Mouse (Mus musculus): ENCODE measurements at regions not wholly inside any gene's neighbourhood (a gene's known extent, or its start where the extent isn't known, plus 50 kb on each side); places are given as distances from the start of the nearest gene placed in this dataset.

GRCm38 (mm10) chr11:63463797-63464331 lies 335.1 kb downstream of the Pmp22 start:
- Histone ChIP-seq H3K27me3 (replicated peaks; ENCODE audit: control insufficient read depth, insufficient read depth, low read length) (no peaks in the 10 kb centered on the region), H3K27ac (ENCODE audit: low read depth, low read length) (no peak overlapping the region), H3K9me3 (ENCODE audit: control insufficient read depth) (no peaks in the 10 kb centered on the region), H3K4me1 (replicated peaks; ENCODE audit: control insufficient read depth, insufficient read depth, low read length) (no peaks in the 10 kb centered on the region), H3K36me3 (ENCODE audit: control insufficient read depth, insufficient read depth) (no peaks in the 10 kb centered on the region), H3K4me3 (ENCODE audit: low read depth, low read length) (no peak overlapping the region), H3K4me2 (replicated peaks; ENCODE audit: low read depth) (no peak overlapping the region), H3K9ac (ENCODE audit: low read depth, low read length) (no peak overlapping the region)
- ATAC-seq = no peak
- WGBS = 59% methylated on average over 18 of the region's 18 CpGs
- TF ChIP-seq CTCF (IDR thresholded peaks at IDR 0.05; ENCODE audit: low read depth) = no peak

- 85% methylated on average over 6 of the region's 6 CpGs for WGBS
- Histone ChIP-seq H3K4me2 (replicated peaks; ENCODE audit: low read depth) (no peak overlapping the region), H3K9me3 (ENCODE audit: control insufficient read depth) (no peaks in the 10 kb centered on the region), H3K4me1 (replicated peaks; ENCODE audit: control insufficient read depth, insufficient read depth, low read length) (no peaks in the 10 kb centered on the region), H3K27ac (ENCODE audit: low read depth, low read length) (no peak overlapping the region), H3K4me3 (ENCODE audit: low read depth, low read length) (no peak overlapping the region), H3K27me3 (replicated peaks; ENCODE audit: control insufficient read depth, insufficient read depth, low read length) (no peaks in the 10 kb centered on the region), H3K36me3 (ENCODE audit: control insufficient read depth, insufficient read depth) (no peaks in the 10 kb centered on the region), H3K9ac (ENCODE audit: low read depth, low read length) (no peak overlapping the region)
- TF ChIP-seq CTCF (IDR thresholded peaks at IDR 0.05; ENCODE audit: low read depth) = no peak
- no peak for ATAC-seq
These were observed 337.2 kb downstream of the Pmp22 start for GRCm38 (mm10) chr11:63465941-63466340.

GRCm38 (mm10) chr11:63466541-63466940 lies 337.8 kb downstream of the Pmp22 start:
- TF ChIP-seq CTCF (IDR thresholded peaks at IDR 0.05; ENCODE audit: low read depth) = no peak
- WGBS = 82% methylated on average over 2 of the region's 2 CpGs
- H3K4me3 ChIP-seq (ENCODE audit: low read depth, low read length) = no peak overlapping the region

GRCm38 (mm10) chr11:63474831-63475230 lies 346.0 kb downstream of the Pmp22 start:
- no peaks in the 10 kb centered on the region for H3K4me1 ChIP-seq (replicated peaks; ENCODE audit: control insufficient read depth, insufficient read depth, low read length)
- no peak for ATAC-seq
- 96% methylated on average over 15 of the region's 15 CpGs for WGBS
- no peak overlapping the region for H3K27ac ChIP-seq (ENCODE audit: low read depth, low read length)
- no peaks in the 10 kb centered on the region for H3K27me3 ChIP-seq (replicated peaks; ENCODE audit: control insufficient read depth, insufficient read depth, low read length)
- no peaks in the 10 kb centered on the region for H3K36me3 ChIP-seq (ENCODE audit: control insufficient read depth, insufficient read depth)
- no peak overlapping the region for H3K4me3 ChIP-seq (ENCODE audit: low read depth, low read length)
- H3K9me3 ChIP-seq (ENCODE audit: control insufficient read depth) = no peaks in the 10 kb centered on the region
- no peak overlapping the region for H3K4me2 ChIP-seq (replicated peaks; ENCODE audit: low read depth)
- H3K9ac ChIP-seq (ENCODE audit: low read depth, low read length) = no peak overlapping the region
- no peak for TF ChIP-seq CTCF (IDR thresholded peaks at IDR 0.05; ENCODE audit: low read depth)

More at GRCm38 (mm10) chr11:63466541-63466940, 337.8 kb downstream of the Pmp22 start:
- Histone ChIP-seq H3K27ac (ENCODE audit: low read depth, low read length) (no peak overlapping the region), H3K4me2 (replicated peaks; ENCODE audit: low read depth) (no peak overlapping the region), H3K4me1 (replicated peaks; ENCODE audit: control insufficient read depth, insufficient read depth, low read length) (no peaks in the 10 kb centered on the region), H3K9ac (ENCODE audit: low read depth, low read length) (no peak overlapping the region), H3K27me3 (replicated peaks; ENCODE audit: control insufficient read depth, insufficient read depth, low read length) (no peaks in the 10 kb centered on the region), H3K36me3 (ENCODE audit: control insufficient read depth, insufficient read depth) (no peaks in the 10 kb centered on the region), H3K9me3 (ENCODE audit: control insufficient read depth) (no peaks in the 10 kb centered on the region)
- no peak for ATAC-seq

GRCm38 (mm10) chr11:63481676-63482310 lies 353.0 kb downstream of the Pmp22 start:
- WGBS = 85% methylated on average over 7 of the region's 7 CpGs
- H3K9ac ChIP-seq (ENCODE audit: low read depth, low read length) = no peak overlapping the region
- no peak for ATAC-seq

GRCm38 (mm10) chr11:63482593-63482992 lies 353.8 kb downstream of the Pmp22 start:
- 69% methylated on average over 6 of the region's 6 CpGs for WGBS

More at GRCm38 (mm10) chr11:63481676-63482310, 353.0 kb downstream of the Pmp22 start:
- Histone ChIP-seq H3K27ac (ENCODE audit: low read depth, low read length) (no peak overlapping the region), H3K4me3 (ENCODE audit: low read depth, low read length) (no peak overlapping the region), H3K4me2 (replicated peaks; ENCODE audit: low read depth) (no peak overlapping the region), H3K9me3 (ENCODE audit: control insufficient read depth) (no peaks in the 10 kb centered on the region), H3K36me3 (ENCODE audit: control insufficient read depth, insufficient read depth) (no peaks in the 10 kb centered on the region), H3K27me3 (replicated peaks; ENCODE audit: control insufficient read depth, insufficient read depth, low read length) (no peaks in the 10 kb centered on the region), H3K4me1 (replicated peaks; ENCODE audit: control insufficient read depth, insufficient read depth, low read length) (no peaks in the 10 kb centered on the region)
- TF ChIP-seq CTCF (IDR thresholded peaks at IDR 0.05; ENCODE audit: low read depth) = no peak

More at GRCm38 (mm10) chr11:63482593-63482992, 353.8 kb downstream of the Pmp22 start:
- H3K4me3 ChIP-seq (ENCODE audit: low read depth, low read length) = no peak overlapping the region
- no peaks in the 10 kb centered on the region for H3K36me3 ChIP-seq (ENCODE audit: control insufficient read depth, insufficient read depth)
- H3K9ac ChIP-seq (ENCODE audit: low read depth, low read length) = no peak overlapping the region
- H3K27ac ChIP-seq (ENCODE audit: low read depth, low read length) = no peak overlapping the region
- no peak overlapping the region for H3K4me2 ChIP-seq (replicated peaks; ENCODE audit: low read depth)
- H3K4me1 ChIP-seq (replicated peaks; ENCODE audit: control insufficient read depth, insufficient read depth, low read length) = no peaks in the 10 kb centered on the region
- no peak for TF ChIP-seq CTCF (IDR thresholded peaks at IDR 0.05; ENCODE audit: low read depth)
- no peaks in the 10 kb centered on the region for H3K27me3 ChIP-seq (replicated peaks; ENCODE audit: control insufficient read depth, insufficient read depth, low read length)
- ATAC-seq = no peak
- H3K9me3 ChIP-seq (ENCODE audit: control insufficient read depth) = no peaks in the 10 kb centered on the region

Measured in intestine, postnatal 0 days (tissue).